Mouse (Mus musculus) myocyte (in vitro differentiated cells): ENCODE data around the gene Unk. TPM values are rescaled to one million over a fixed set of nuclear protein-coding genes. Genes with fewer than 3 reads are reported as not detected.

ENCODE experiments used
- H3K27me3 ChIP-seq: one replicate; pipeline ENCODE4 v1.6.1; 2011; ENCODE audit not compliant: control insufficient read depth, insufficient read depth, insufficient read length
- H3K36me3 ChIP-seq: one replicate; pipeline ENCODE4 v1.6.1; 2011; ENCODE audit not compliant: control insufficient read depth, insufficient read depth
- H3K4me2 ChIP-seq: one replicate; pipeline ENCODE4 v1.6.1; 2011; ENCODE audit warnings: low read depth, control low read depth
- H3K4me3 ChIP-seq: one replicate; pipeline ENCODE4 v1.5.1; 2011; ENCODE audit warnings: mild to moderate bottlenecking, control low read depth, moderate library complexity
- H3K79me2 ChIP-seq: one replicate; pipeline ENCODE4 v1.6.1; 2011; ENCODE audit not compliant: control insufficient read depth, insufficient read depth
- H3ac ChIP-seq: one replicate; pipeline ENCODE4 v1.6.1; 2011; ENCODE audit not compliant: control insufficient read depth, insufficient read length
- CEBPB ChIP-seq: IDR thresholded peaks from 2 replicates; pipeline ENCODE4 v1.6.1; 2011; ENCODE audit warnings: mild to moderate bottlenecking, moderate library complexity; ENCODE audit not compliant: poor library complexity, insufficient read depth, severe bottlenecking
- E2F4 ChIP-seq: IDR thresholded peaks from one replicate; pipeline ENCODE4 v1.6.1; 2011; ENCODE audit warnings: mild to moderate bottlenecking, control low read depth, moderate library complexity; ENCODE audit not compliant: insufficient read depth
- MAX ChIP-seq: IDR thresholded peaks from one replicate; pipeline ENCODE4 v1.6.1; 2011; ENCODE audit warnings: low read depth, mild to moderate bottlenecking, control low read depth
- MYOD1 ChIP-seq, 3 experiments: IDR thresholded peaks; one replicate each; pipeline ENCODE4 v1.6.1; 2011; ENCODE audit warnings: control low read depth in 2 of 3, low read depth in 2 of 3, mild to moderate bottlenecking in 2 of 3, moderate library complexity in 1 of 3; ENCODE audit not compliant: insufficient read length in 2 of 3, control insufficient read depth in 1 of 3
- MYOG ChIP-seq, 3 experiments: IDR thresholded peaks; one replicate each; pipeline ENCODE4 v1.6.1; 2011; ENCODE audit warnings: control low read depth in 2 of 3, low read depth in 2 of 3, mild to moderate bottlenecking in 2 of 3; ENCODE audit not compliant: insufficient read length in 2 of 3, control insufficient read depth in 1 of 3, insufficient read depth in 1 of 3
- POLR2A ChIP-seq: IDR thresholded peaks from one replicate; pipeline ENCODE4 v1.6.1; 2011; ENCODE audit warnings: low read depth, mild to moderate bottlenecking, control low read depth, moderate library complexity; ENCODE audit not compliant: insufficient read length
- POLR2AphosphoS2 ChIP-seq: IDR thresholded peaks from one replicate; pipeline ENCODE4 v1.6.1; 2011; ENCODE audit warnings: low read depth, control low read depth; ENCODE audit not compliant: insufficient read length
- REST ChIP-seq: IDR thresholded peaks from one replicate; pipeline ENCODE4 v1.6.1; 2011; ENCODE audit warnings: mild to moderate bottlenecking, control low read depth, moderate library complexity; ENCODE audit not compliant: insufficient read depth, insufficient read length
- SRF ChIP-seq: IDR thresholded peaks from one replicate; pipeline ENCODE4 v1.6.1; 2011; ENCODE audit warnings: low read depth; ENCODE audit not compliant: control insufficient read depth, insufficient read length
- TCF12 ChIP-seq: IDR thresholded peaks from one replicate; pipeline ENCODE4 v1.6.1; 2011; ENCODE audit warnings: mild to moderate bottlenecking, control low read depth; ENCODE audit not compliant: poor library complexity, insufficient read depth, severe bottlenecking
- TCF3 ChIP-seq: IDR thresholded peaks from one replicate; pipeline ENCODE4 v1.6.1; 2011; ENCODE audit warnings: low read depth, control low read depth; ENCODE audit not compliant: insufficient read length
- USF1 ChIP-seq: IDR thresholded peaks from one replicate; pipeline ENCODE4 v1.6.1; 2011; ENCODE audit warnings: low read depth, mild to moderate bottlenecking, control low read depth, moderate library complexity
- polyA plus RNA-seq: library from polyadenylated mRNA; unstranded; fragments of >200 nt; fragmentation: generic; extraction: Trizol; gene quantifications from one replicate; pipeline ENCODE4 v1.2.1, GENCODE M21; 2012; ENCODE audit warnings: missing spikeins

Gene Unk
- polyA plus RNA-seq, 1 experiment = 15.3 TPM

- Histone ChIP-seq H3K4me2 (peak overlapping the region; percentile 92), H3K36me3 (no peaks in the 10 kb centered on the region), H3ac (peak overlapping the region; percentile 5), H3K4me3 (peak overlapping the region; percentile 78), H3K79me2 (peaks cover 11% of the 10 kb centered on the region), H3K27me3 (no peaks in the 10 kb centered on the region)
- no peak for TF ChIP-seq E2F4
- peak; percentile 53 for TF ChIP-seq POLR2AphosphoS2
These were observed 77.7 kb downstream of the Unk start for GRCm38 (mm10) chr11:116107777-116108285.

GRCm38 (mm10) chr11:116108464-116109137 lies 78.5 kb downstream of the Unk start:
- TF ChIP-seq MAX = no peak
- TF ChIP-seq E2F4 = no peak
- no peak for TF ChIP-seq CEBPB
- peak; percentile 89 for TF ChIP-seq POLR2A
- TF ChIP-seq POLR2AphosphoS2 = peak; percentile 95
- TF ChIP-seq MYOD1 (IDR thresholded peaks at IDR 0.05; ENCODE audit: control insufficient read depth in 1 of 3, insufficient read length in 2 of 3, low read depth in 2 of 3) = peak in 1 of 3 experiments; percentile 1
- no peak for TF ChIP-seq MYOG (IDR thresholded peaks at IDR 0.05; ENCODE audit: control insufficient read depth in 1 of 3, insufficient read depth in 1 of 3, insufficient read length in 2 of 3, low read depth in 2 of 3)
- TF ChIP-seq USF1 = peak; percentile 7
- TF ChIP-seq TCF12 = no peak
- no peak for TF ChIP-seq SRF
- TF ChIP-seq TCF3 = no peak
- no peak for TF ChIP-seq REST
- peak overlapping the region; percentile 78 for H3K4me3 ChIP-seq
- H3K36me3 ChIP-seq = no peaks in the 10 kb centered on the region
- peak overlapping the region; percentile 92 for H3K4me2 ChIP-seq
- H3K79me2 ChIP-seq = peaks cover 11% of the 10 kb centered on the region
- peak overlapping the region; percentile 66 for H3ac ChIP-seq
- H3K27me3 ChIP-seq = no peaks in the 10 kb centered on the region

- H3ac ChIP-seq = peak overlapping the region; percentile 66
- H3K36me3 ChIP-seq = no peaks in the 10 kb centered on the region
- peak overlapping the region; percentile 92 for H3K4me2 ChIP-seq
- TF ChIP-seq USF1 (no peak), TCF3 (no peak), POLR2AphosphoS2 (peak; percentile 83), CEBPB (no peak), POLR2A (peak; percentile 71), E2F4 (no peak), MAX (peak; percentile 53), MYOG (IDR thresholded peaks at IDR 0.05; ENCODE audit: control insufficient read depth in 1 of 3, insufficient read depth in 1 of 3, insufficient read length in 2 of 3, low read depth in 2 of 3) (peak in 2 of 3 experiments; percentile 53 to 84), MYOD1 (IDR thresholded peaks at IDR 0.05; ENCODE audit: control insufficient read depth in 1 of 3, insufficient read length in 2 of 3, low read depth in 2 of 3) (peak in 2 of 3 experiments; percentile 41 to 73), TCF12 (no peak)
- no peaks in the 10 kb centered on the region for H3K27me3 ChIP-seq
- peak overlapping the region; percentile 78 for H3K4me3 ChIP-seq
- H3K79me2 ChIP-seq = peaks cover 11% of the 10 kb centered on the region
These were observed 79.4 kb downstream of the Unk start for GRCm38 (mm10) chr11:116109441-116110081.

- Histone ChIP-seq H3K27me3 (no peaks in the 10 kb centered on the region), H3K79me2 (peaks cover 11% of the 10 kb centered on the region), H3K36me3 (no peaks in the 10 kb centered on the region), H3ac (peak overlapping the region; percentile 66), H3K4me2 (peak overlapping the region; percentile 79), H3K4me3 (peak overlapping the region; percentile 78)
- TF ChIP-seq TCF12 (no peak), MAX (no peak), POLR2A (peak; percentile 86), MYOD1 (IDR thresholded peaks at IDR 0.05; ENCODE audit: control insufficient read depth in 1 of 3, insufficient read length in 2 of 3, low read depth in 2 of 3) (peak in 1 of 3 experiments; percentile 9), TCF3 (no peak), REST (no peak), CEBPB (no peak), POLR2AphosphoS2 (peak; percentile 96), SRF (no peak), E2F4 (peak; percentile 35), USF1 (no peak), MYOG (IDR thresholded peaks at IDR 0.05; ENCODE audit: control insufficient read depth in 1 of 3, insufficient read depth in 1 of 3, insufficient read length in 2 of 3, low read depth in 2 of 3) (peak in 2 of 3 experiments; percentile 7 to 42)
These were observed 80.0 kb downstream of the Unk start for GRCm38 (mm10) chr11:116110131-116110530.
